Mouse (Mus musculus): ENCODE data around the gene Slc25a29.

DNA sequence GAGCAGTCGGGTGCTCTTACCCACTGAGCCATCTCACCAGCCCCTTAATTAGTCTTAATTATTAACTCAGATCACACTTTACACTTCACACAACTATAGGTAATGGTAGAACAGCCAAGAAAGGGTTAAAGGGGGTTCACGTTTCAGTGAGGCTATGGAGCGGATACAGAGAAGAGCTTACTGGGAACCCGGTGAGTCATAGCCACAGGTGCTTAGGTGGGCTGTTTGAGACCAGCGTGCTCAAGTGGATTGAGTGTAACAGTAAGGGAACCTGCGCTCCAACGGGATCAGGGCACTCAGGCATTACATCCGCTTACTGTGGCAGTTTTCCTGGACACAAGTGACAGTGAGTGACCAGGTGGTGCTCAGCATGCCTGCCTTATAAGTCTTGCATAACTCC, 12.6 kb downstream of the Slc25a29 start:
- TF ChIP-seq CTCF (IDR thresholded peaks at IDR 0.05; ENCODE audit: borderline replicate concordance, insufficient read depth, low read length), result no peak
- TF ChIP-seq POLR2A (IDR thresholded peaks at IDR 0.05; ENCODE audit: low read depth, low read length), result no peak

Data from embryonic fibroblast, embryonic 13.5 days (primary cell).